Mouse (Mus musculus) limb, embryonic 12.5 days (tissue): ENCODE results near the gene Defb28. TPM values are rescaled to one million over a fixed set of nuclear protein-coding genes. Genes with fewer than 3 reads are reported as not detected.

ENCODE experiments used
- ATAC-seq: fragments of 200-750 bp; cut with Nextera tagmentation; 2 replicates; pipeline ENCODE4 v1.8.0; 2017; ENCODE audit warnings: low read depth, moderate TSS enrichment; ENCODE audit not compliant: insufficient number of reproducible peaks, insufficient read depth, low FRiP score, low TSS enrichment
- H3K27ac ChIP-seq: fragments of 300-500 bp; sonication (generic); 2 replicates; pipeline ENCODE4 v1.5.1; 2016; ENCODE audit warnings: mild to moderate bottlenecking, moderate library complexity
- H3K27me3 ChIP-seq: fragments of 300-500 bp; sonication (generic); 2 replicates; pipeline ENCODE4 v1.6.1; 2016; ENCODE audit warnings: mild to moderate bottlenecking, moderate library complexity
- H3K36me3 ChIP-seq: fragments of 300-500 bp; sonication (generic); 2 replicates; pipeline ENCODE4 v1.6.1; 2016; ENCODE audit warnings: mild to moderate bottlenecking, moderate library complexity
- H3K4me1 ChIP-seq: fragments of 300-500 bp; sonication (generic); replicated peaks from 2 replicates; pipeline ENCODE4 v1.6.1; 2016
- H3K4me2 ChIP-seq: fragments of 300-500 bp; sonication (generic); 2 replicates; pipeline ENCODE4 v1.6.1; 2016; ENCODE audit warnings: mild to moderate bottlenecking, moderate library complexity
- H3K4me3 ChIP-seq: fragments of 300-500 bp; sonication (generic); replicated peaks from 2 replicates; pipeline ENCODE4 v1.5.1; 2016; ENCODE audit warnings: mild to moderate bottlenecking
- H3K9ac ChIP-seq: fragments of 300-500 bp; sonication (generic); replicated peaks from 2 replicates; pipeline ENCODE4 v1.6.1; 2016; ENCODE audit warnings: mild to moderate bottlenecking, moderate library complexity
- H3K9me3 ChIP-seq: fragments of 300-500 bp; sonication (generic); 2 replicates; pipeline ENCODE4 v1.6.1; 2016; ENCODE audit warnings: mild to moderate bottlenecking, moderate library complexity
- WGBS: fragments of 180-500 bp; shearing (Covaris S2); methylation state at CpG from one replicate; pipeline ENCODE4 v1.1.7; 2016; 5-methylcytosine and 5-hydroxymethylcytosine counted together
- polyA plus RNA-seq: library from polyadenylated mRNA; unstranded; fragments of >200 nt; fragmentation: Nextera tagmentation; extraction: Ambion mirVana; gene quantifications from 2 replicates; pipeline ENCODE4 v1.2.1, GENCODE M21; 2016

Gene Defb28
- polyA plus RNA-seq, result not detected in 2 replicates

GRCm38 (mm10) chr2:152517981-152518380, at the start of gene Defb28:
Gene Defb28, plus strand, starts transcription at chr2:152518255.
- Histone ChIP-seq H3K4me3 (no peak within 1 kb of the TSS), H3K27me3 (no peaks in the 10 kb centered on the region), H3K36me3 (no peaks in the 10 kb centered on the region), H3K27ac (no peak within 1 kb of the TSS), H3K9ac (no peak within 1 kb of the TSS), H3K4me2 (no peak within 1 kb of the TSS), H3K9me3 (no peaks in the 10 kb centered on the region), H3K4me1 (no peaks in the 10 kb centered on the region)
- no peak for ATAC-seq
- 65% methylated on average over 4 of the region's 4 CpGs for WGBS

- ATAC-seq, result no peak
- Histone ChIP-seq H3K27ac (no peak overlapping the region), H3K27me3 (0 out of 2 replicates have a peak, but pooled peaks cover 2% of the 10 kb centered on the region), H3K4me3 (no peak overlapping the region), H3K9me3 (no peaks in the 10 kb centered on the region), H3K4me2 (no peak overlapping the region), H3K4me1 (no peaks in the 10 kb centered on the region), H3K9ac (no peak overlapping the region), H3K36me3 (no peaks in the 10 kb centered on the region)
- WGBS, result 30% methylated on average over 7 of the region's 7 CpGs
Measured at GRCm38 (mm10) chr2:152470973-152471372, 47.1 kb upstream of the Defb28 start.

DNA sequence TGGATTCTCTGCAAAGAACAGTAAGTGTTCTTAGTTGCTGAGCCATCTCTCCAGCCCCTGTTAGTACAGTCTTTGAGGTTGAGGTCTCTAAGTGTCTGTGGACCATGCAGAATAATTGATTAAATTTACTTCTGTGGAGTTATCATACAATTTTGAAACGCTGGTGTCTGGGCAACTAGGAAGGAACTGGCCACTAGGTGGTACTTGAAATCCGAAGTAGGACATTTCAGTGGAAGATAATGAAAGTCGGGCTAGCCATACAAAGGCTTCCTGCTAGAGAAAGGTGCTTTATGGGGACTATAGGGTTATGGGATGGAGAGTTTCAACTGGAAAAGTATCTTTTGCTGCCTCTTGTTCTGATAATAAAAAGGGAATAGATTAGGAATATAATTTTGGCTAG, 45.6 kb upstream of the Defb28 start:
- Histone ChIP-seq H3K36me3 (no peaks in the 10 kb centered on the region), H3K4me1 (no peaks in the 10 kb centered on the region), H3K9ac (no peak overlapping the region), H3K27ac (no peak overlapping the region), H3K4me3 (no peak overlapping the region), H3K9me3 (no peaks in the 10 kb centered on the region), H3K4me2 (no peak overlapping the region), H3K27me3 (0 out of 2 replicates have a peak, but pooled peaks cover 2% of the 10 kb centered on the region)
- WGBS, result 30% methylated on average over 3 of the region's 3 CpGs
- ATAC-seq, result no peak

DNA sequence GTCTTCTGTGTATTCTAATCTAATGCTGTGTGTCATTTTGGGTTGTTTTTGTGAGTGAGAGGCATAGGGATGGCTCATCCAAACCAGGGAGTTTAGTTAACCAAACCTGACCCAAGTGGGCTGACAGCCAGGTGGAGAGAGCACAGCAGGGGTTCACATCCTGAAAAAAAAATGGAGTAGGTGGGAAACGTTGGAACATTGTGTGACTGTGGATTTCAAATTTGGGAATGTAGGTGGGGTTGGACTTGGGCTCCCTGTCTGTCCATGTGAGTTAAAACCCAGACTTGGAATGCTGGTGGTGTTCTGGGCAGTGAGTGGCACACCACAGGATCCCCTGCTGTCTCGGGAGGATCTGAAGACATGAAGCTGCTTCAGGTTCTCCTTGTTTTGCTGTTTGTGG, 41.3 kb upstream of the Defb28 start, which contains the start of gene Defb20:
Gene Defb20 (plus strand): TSS at position 301 of the 400 bp plus-strand sequence.
- Histone ChIP-seq H3K4me3 (no peak within 1 kb of the TSS), H3K36me3 (no peaks in the 10 kb centered on the region), H3K9ac (no peak within 1 kb of the TSS), H3K27me3 (0 out of 2 replicates have a peak, but pooled peaks cover 2% of the 10 kb centered on the region), H3K4me2 (no peak within 1 kb of the TSS), H3K4me1 (no peaks in the 10 kb centered on the region), H3K9me3 (no peaks in the 10 kb centered on the region), H3K27ac (no peak within 1 kb of the TSS)
- WGBS, result 57% methylated on average over 2 of the region's 2 CpGs
- no peak for ATAC-seq

DNA sequence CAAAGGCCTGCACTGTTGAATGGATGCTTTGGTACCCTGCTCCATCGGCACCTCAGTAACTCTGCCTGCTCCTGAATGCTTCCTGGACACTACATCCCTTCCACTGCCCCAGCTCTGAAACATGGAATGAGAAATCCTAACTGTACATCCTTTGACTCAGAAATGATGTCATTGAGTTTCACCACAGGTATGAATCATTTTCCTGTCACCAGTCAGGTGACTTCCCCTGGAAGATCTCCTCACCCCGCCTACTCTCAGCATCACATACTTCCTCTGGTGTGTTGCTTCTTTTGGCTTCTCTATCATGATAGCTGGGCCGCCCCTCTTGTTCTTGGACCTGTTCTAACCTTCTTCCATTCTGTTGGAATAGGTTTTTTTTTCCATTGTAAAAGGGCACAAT, 37.2 kb upstream of the Defb28 start:
- no peak overlapping the region for H3K9ac ChIP-seq
- H3K27ac ChIP-seq, result no peak overlapping the region
- H3K4me1 ChIP-seq, result no peaks in the 10 kb centered on the region
- 87% methylated on average over 3 of the region's 3 CpGs for WGBS
- H3K36me3 ChIP-seq, result no peaks in the 10 kb centered on the region
- H3K9me3 ChIP-seq, result no peaks in the 10 kb centered on the region
- no peak overlapping the region for H3K4me3 ChIP-seq
- H3K4me2 ChIP-seq, result no peak overlapping the region
- no peaks in the 10 kb centered on the region for H3K27me3 ChIP-seq
- no peak for ATAC-seq

GRCm38 (mm10) chr2:152481726-152482125, 36.3 kb upstream of the Defb28 start:
- H3K36me3 ChIP-seq, result no peaks in the 10 kb centered on the region
- no peak overlapping the region for H3K4me2 ChIP-seq
- WGBS, result 81% methylated on average over 7 of the region's 7 CpGs
- ATAC-seq, result no peak
- H3K27ac ChIP-seq, result no peak overlapping the region
- no peak overlapping the region for H3K9ac ChIP-seq
- no peak overlapping the region for H3K4me3 ChIP-seq
- no peaks in the 10 kb centered on the region for H3K27me3 ChIP-seq
- H3K4me1 ChIP-seq, result no peaks in the 10 kb centered on the region
- H3K9me3 ChIP-seq, result no peaks in the 10 kb centered on the region

- Histone ChIP-seq H3K27me3 (no peaks in the 10 kb centered on the region), H3K4me2 (no peak overlapping the region), H3K27ac (no peak overlapping the region), H3K4me3 (no peak overlapping the region), H3K36me3 (no peaks in the 10 kb centered on the region), H3K9ac (no peak overlapping the region), H3K9me3 (no peaks in the 10 kb centered on the region), H3K4me1 (no peaks in the 10 kb centered on the region)
- no peak for ATAC-seq
- WGBS, result 74% methylated on average over 2 of the region's 2 CpGs
Measured at GRCm38 (mm10) chr2:152487024-152487423, 31.0 kb upstream of the Defb28 start.

GRCm38 (mm10) chr2:152490038-152490437, 28.0 kb upstream of the Defb28 start, which contains the start of gene Defb22:
Gene Defb22, minus strand, starts transcription at chr2:152490138.
- no peak within 1 kb of the TSS for H3K9ac ChIP-seq
- no peaks in the 10 kb centered on the region for H3K36me3 ChIP-seq
- H3K27ac ChIP-seq, result no peak within 1 kb of the TSS
- no peaks in the 10 kb centered on the region for H3K27me3 ChIP-seq
- H3K9me3 ChIP-seq, result no peaks in the 10 kb centered on the region
- ATAC-seq, result no peak
- H3K4me2 ChIP-seq, result no peak within 1 kb of the TSS
- no peaks in the 10 kb centered on the region for H3K4me1 ChIP-seq
- H3K4me3 ChIP-seq, result no peak within 1 kb of the TSS

DNA sequence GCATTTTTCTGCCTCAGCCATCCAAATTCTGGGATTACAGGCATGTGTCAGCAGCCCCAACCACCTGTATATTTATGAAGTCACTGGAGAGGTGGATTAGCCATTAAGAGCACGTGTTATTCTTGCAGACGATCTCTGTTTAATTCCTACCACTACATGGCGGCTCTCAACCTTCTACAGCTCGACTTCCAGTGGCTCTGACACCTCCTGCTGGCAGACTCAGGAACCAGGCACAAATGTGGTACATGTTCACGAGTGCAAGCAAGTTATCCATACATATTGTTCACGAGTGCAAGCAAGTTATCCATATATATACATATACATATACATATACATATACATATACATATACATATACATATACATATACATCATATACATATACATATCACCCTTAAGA, 24.9 kb upstream of the Defb28 start:
- Histone ChIP-seq H3K27ac (no peak overlapping the region), H3K9me3 (no peaks in the 10 kb centered on the region), H3K4me1 (no peaks in the 10 kb centered on the region), H3K36me3 (no peaks in the 10 kb centered on the region), H3K27me3 (no peaks in the 10 kb centered on the region), H3K4me2 (no peak overlapping the region), H3K4me3 (no peak overlapping the region), H3K9ac (no peak overlapping the region)
- 71% methylated on average over 6 of the region's 6 CpGs for WGBS
- no peak for ATAC-seq

GRCm38 (mm10) chr2:152498020-152498419, 20.0 kb upstream of the Defb28 start:
- no peak overlapping the region for H3K4me3 ChIP-seq
- WGBS, result 68% methylated on average over 6 of the region's 6 CpGs
- H3K4me1 ChIP-seq, result no peaks in the 10 kb centered on the region
- H3K4me2 ChIP-seq, result no peak overlapping the region
- 0 out of 2 replicates have a peak, but pooled peaks cover 2% of the 10 kb centered on the region for H3K9me3 ChIP-seq
- H3K27ac ChIP-seq, result no peak overlapping the region
- H3K9ac ChIP-seq, result no peak overlapping the region
- no peak for ATAC-seq
- H3K27me3 ChIP-seq, result no peaks in the 10 kb centered on the region
- H3K36me3 ChIP-seq, result no peaks in the 10 kb centered on the region

GRCm38 (mm10) chr2:152500204-152500862, 17.7 kb upstream of the Defb28 start:
- 81% methylated on average over 7 of the region's 7 CpGs for WGBS
- Histone ChIP-seq H3K4me2 (no peak overlapping the region), H3K9me3 (0 out of 2 replicates have a peak, but pooled peaks cover 2% of the 10 kb centered on the region), H3K9ac (no peak overlapping the region), H3K4me3 (no peak overlapping the region), H3K36me3 (no peaks in the 10 kb centered on the region), H3K27ac (no peak overlapping the region), H3K4me1 (no peaks in the 10 kb centered on the region), H3K27me3 (no peaks in the 10 kb centered on the region)
- no peak for ATAC-seq

- H3K4me3 ChIP-seq, result no peak overlapping the region
- WGBS, result 82% methylated on average over 6 of the region's 6 CpGs
- H3K27me3 ChIP-seq, result no peaks in the 10 kb centered on the region
- no peak for ATAC-seq
- H3K9me3 ChIP-seq, result 0 out of 2 replicates have a peak, but pooled peaks cover 2% of the 10 kb centered on the region
- no peak overlapping the region for H3K9ac ChIP-seq
- no peak overlapping the region for H3K27ac ChIP-seq
- H3K4me2 ChIP-seq, result no peak overlapping the region
- no peaks in the 10 kb centered on the region for H3K36me3 ChIP-seq
- H3K4me1 ChIP-seq, result no peaks in the 10 kb centered on the region
Measured at GRCm38 (mm10) chr2:152500863-152501229, 17.2 kb upstream of the Defb28 start.
